Mouse (Mus musculus): ENCODE measurements at regions not wholly inside any gene's neighbourhood (a gene's known extent, or its start where the extent isn't known, plus 50 kb on each side); places are given as distances from the start of the nearest gene placed in this dataset.

GRCm38 (mm10) chr14:102656235-102656634, 326.2 kb downstream of the Kctd12 start:
- no peak for TF ChIP-seq EP300 (IDR thresholded peaks at IDR 0.05; ENCODE audit: low read depth)
- no peak for TF ChIP-seq CTCF (IDR thresholded peaks at IDR 0.05; ENCODE audit: low read depth)
